Mouse (Mus musculus) thymus, adult 2 months (tissue): ENCODE results near the gene Adgb.

Source experiments
- CTCF ChIP-seq: fragments of 200-500 bp; IDR thresholded peaks from 2 replicates; pipeline ENCODE4 v1.5.1; 2012; ENCODE audit warnings: mild to moderate bottlenecking, control low read depth, low read length, moderate library complexity, borderline replicate concordance; ENCODE audit not compliant: control insufficient read depth, poor library complexity, insufficient read depth; ENCODE audit errors: extremely low read depth
- POLR2A ChIP-seq: fragments of 200-500 bp; IDR thresholded peaks from 2 replicates; pipeline ENCODE4 v1.6.1; 2012; ENCODE audit warnings: mild to moderate bottlenecking, low read length, control low read depth, moderate library complexity; ENCODE audit not compliant: control insufficient read depth, poor library complexity, insufficient read depth; ENCODE audit errors: extremely low read depth

GRCm38 (mm10) chr10:10476956-10477355 lies 4.8 kb upstream of the Adgb start:
- TF ChIP-seq CTCF (no peak), POLR2A (no peak)
